Comparison of ENCODE assay signal across 8 mouse cellular contexts in genomic region chr9:90076131-90076530, GRCm38 (mm10).
"Had no signal": no experiment of that assay in that cellular context is flagged by ENCODE, and none has a peak within 500 bp of the region (broad histone marks: within the 10 kb centered on the region; RNA-seq: fewer than 3 reads in every experiment).

No protein-coding gene starts in this region.

- H3K9ac ChIP-seq: intestine, embryonic 15.5 days; limb, embryonic 12.5 days; limb, embryonic 15.5 days; liver, embryonic 15.5 days had no signal

- H3K4me2 ChIP-seq: intestine, embryonic 15.5 days; limb, embryonic 12.5 days; limb, embryonic 15.5 days; liver, embryonic 11.5 days; liver, embryonic 15.5 days; midbrain, embryonic 11.5 days had no signal

- H3K36me3 ChIP-seq: intestine, embryonic 15.5 days; limb, embryonic 12.5 days; limb, embryonic 15.5 days; liver, embryonic 15.5 days had no signal

- H3K27ac ChIP-seq: intestine, embryonic 15.5 days; layer of hippocampus, adult 2 months; limb, embryonic 12.5 days; limb, embryonic 15.5 days; liver, embryonic 15.5 days; macrophage had no signal

- H3K9me3 ChIP-seq: intestine, embryonic 15.5 days; limb, embryonic 12.5 days; limb, embryonic 15.5 days; liver, embryonic 15.5 days had no signal

- H3K4me1 ChIP-seq: intestine, embryonic 15.5 days; limb, embryonic 12.5 days; limb, embryonic 15.5 days; liver, embryonic 15.5 days had no signal

- H3K4me3 ChIP-seq: intestine, embryonic 15.5 days; layer of hippocampus, adult 2 months; limb, embryonic 12.5 days; limb, embryonic 15.5 days; liver, embryonic 15.5 days had no signal

- H3K27me3 ChIP-seq: intestine, embryonic 15.5 days; limb, embryonic 12.5 days; limb, embryonic 15.5 days; liver, embryonic 15.5 days had no signal
